Mouse (Mus musculus) liver, embryonic 14.5 days (tissue): Measurements from ENCODE around the gene Rhebl1. TPM values are rescaled to one million over a fixed set of nuclear protein-coding genes. Genes with fewer than 3 reads are reported as not detected.

Experiments
- ATAC-seq: fragments of 200-750 bp; cut with Nextera tagmentation; 2 replicates; pipeline ENCODE4 v1.8.0; 2017; ENCODE audit warnings: moderate number of reproducible peaks, mild to moderate bottlenecking, moderate library complexity; ENCODE audit not compliant: insufficient read depth
- DNase-seq, 3 experiments: peaks; one replicate each; pipeline ENCODE4 v3.0.0-alpha.2; 2012 to 2013; ENCODE audit warnings: low read depth in 3 of 3, low spot score in 3 of 3
- H3K27ac ChIP-seq: fragments of 300-500 bp; sonication (generic); 2 replicates; pipeline ENCODE4 v1.5.1; 2014; ENCODE audit warnings: moderate library complexity, mild to moderate bottlenecking, control low read depth, inconsistent platforms
- H3K27me3 ChIP-seq: fragments of 300-500 bp; sonication (generic); 2 replicates; pipeline ENCODE4 v1.6.1; 2014; ENCODE audit warnings: mild to moderate bottlenecking, low read length, moderate library complexity; ENCODE audit not compliant: control insufficient read depth, insufficient read depth
- H3K36me3 ChIP-seq: fragments of 300-500 bp; sonication (generic); replicated peaks from 2 replicates; pipeline ENCODE4 v1.6.1; 2014; ENCODE audit warnings: low read depth; ENCODE audit not compliant: control insufficient read depth, insufficient read depth
- H3K4me1 ChIP-seq, 2 experiments: fragments of 200-500 bp in 1 of 2; fragments of 300-500 bp in 1 of 2; sonication (generic) in 1 of 2; replicated peaks; 2 replicates each; pipeline ENCODE4 v1.6.1; 2012 to 2014; ENCODE audit warnings: antibody characterized with exemption in 1 of 2, inconsistent platforms in 1 of 2, low read length in 1 of 2; ENCODE audit not compliant: control insufficient read depth in 2 of 2, insufficient read depth in 2 of 2
- H3K4me2 ChIP-seq: fragments of 300-500 bp; sonication (generic); 2 replicates; pipeline ENCODE4 v1.6.1; 2014; ENCODE audit warnings: low read depth, mild to moderate bottlenecking, control low read depth, moderate library complexity
- H3K4me3 ChIP-seq, 2 experiments: fragments of 200-500 bp in 1 of 2; fragments of 300-500 bp in 1 of 2; sonication (generic) in 1 of 2; 2 replicates each; pipeline ENCODE4 v1.5.1; 2012 to 2014; ENCODE audit warnings: low read depth in 2 of 2, low read length in 2 of 2, mild to moderate bottlenecking in 2 of 2, control low read depth in 1 of 2, inconsistent platforms in 1 of 2, moderate library complexity in 1 of 2; ENCODE audit not compliant: insufficient read depth in 1 of 2
- H3K9ac ChIP-seq: fragments of 300-500 bp; sonication (generic); replicated peaks from 2 replicates; pipeline ENCODE4 v1.6.1; 2014; ENCODE audit warnings: mild to moderate bottlenecking, control low read depth, moderate library complexity
- H3K9me3 ChIP-seq: fragments of 300-500 bp; sonication (generic); 2 replicates; pipeline ENCODE4 v1.6.1; 2016; ENCODE audit warnings: low read length, mixed read lengths; ENCODE audit not compliant: control insufficient read depth
- CTCF ChIP-seq: IDR thresholded peaks from 2 replicates; pipeline ENCODE4 v1.5.1; 2016; ENCODE audit warnings: antibody characterized with exemption, low read depth, control low read depth
- EP300 ChIP-seq: IDR thresholded peaks from 2 replicates; pipeline ENCODE4 v1.6.1; 2016; ENCODE audit warnings: antibody characterized with exemption, low read depth
- WGBS: fragments of 180-500 bp; shearing (Covaris S2); extraction: QIAGEN DNeasy Blood & Tissue Kit; methylation state at CpG from one replicate; pipeline ENCODE4 v1.1.7; 2014; ENCODE audit not compliant: insufficient replicate concordance; 5-methylcytosine and 5-hydroxymethylcytosine counted together
- polyA plus RNA-seq, 2 experiments: library from polyadenylated mRNA; depleted of rRNA in 1 of 2; stranded (reverse) in 1 of 2; unstranded in 1 of 2; fragments of >200 nt; fragmentation: Nextera tagmentation in 1 of 2; extraction: Ambion mirVana in 1 of 2; gene quantifications; 2 replicates each; pipeline versions ENCODE4 v1.2.1 to v1.2.3; 2012 to 2014

Gene Rhebl1
- polyA plus RNA-seq, 2 experiments: 2.5 to 3.2 TPM

GRCm38 (mm10) chr15:98863451-98863958, 30.8 kb downstream of the Rhebl1 start:
- Histone ChIP-seq H3K9ac (no peak overlapping the region), H3K27ac (no peak overlapping the region), H3K36me3 (peaks cover 76% of the 10 kb centered on the region), H3K9me3 (no peaks in the 10 kb centered on the region), H3K27me3 (no peaks in the 10 kb centered on the region), H3K4me2 (no peak overlapping the region), H3K4me3 (no peak overlapping the region), H3K4me1 (peaks cover 10 to 14% of the 10 kb centered on the region in 2 experiments)
- 80% methylated on average over 12 of the region's 12 CpGs for WGBS
- no peak for DNase-seq
- ATAC-seq: no peak
- no peak for TF ChIP-seq CTCF
- no peak for TF ChIP-seq EP300

GRCm38 (mm10) chr15:98861701-98862410, 32.5 kb downstream of the Rhebl1 start:
- no peaks in the 10 kb centered on the region for H3K27me3 ChIP-seq
- no peaks in the 10 kb centered on the region for H3K9me3 ChIP-seq
- DNase-seq (no peak), ATAC-seq (no peak)
- WGBS: 85% methylated on average over 21 of the region's 21 CpGs
- no peak overlapping the region for H3K9ac ChIP-seq
- no peak overlapping the region for H3K4me2 ChIP-seq
- H3K4me3 ChIP-seq: no peak overlapping the region
- no peaks in the 10 kb centered on the region for H3K4me1 ChIP-seq
- no peak overlapping the region for H3K27ac ChIP-seq
- no peak for TF ChIP-seq EP300
- TF ChIP-seq CTCF: no peak
- peaks cover 93% of the 10 kb centered on the region for H3K36me3 ChIP-seq

GRCm38 (mm10) chr15:98860921-98861320, 33.4 kb downstream of the Rhebl1 start:
- no peak overlapping the region for H3K4me3 ChIP-seq
- peaks cover 94% of the 10 kb centered on the region for H3K36me3 ChIP-seq
- no peaks in the 10 kb centered on the region for H3K4me1 ChIP-seq
- DNase-seq: no peak
- H3K27me3 ChIP-seq: no peaks in the 10 kb centered on the region
- H3K27ac ChIP-seq: no peak overlapping the region
- TF ChIP-seq CTCF: no peak
- TF ChIP-seq EP300: no peak
- no peak for ATAC-seq
- H3K9me3 ChIP-seq: no peaks in the 10 kb centered on the region
- 91% methylated on average over 18 of the region's 18 CpGs for WGBS
- no peak overlapping the region for H3K4me2 ChIP-seq
- no peak overlapping the region for H3K9ac ChIP-seq

GRCm38 (mm10) chr15:98859319-98860043, 34.9 kb downstream of the Rhebl1 start:
- 75% methylated on average over 9 of the region's 9 CpGs for WGBS

GRCm38 (mm10) chr15:98854214-98854613, 40.1 kb downstream of the Rhebl1 start:
- H3K4me3 ChIP-seq: no peak overlapping the region
- WGBS: 86% methylated on average over 16 of the region's 16 CpGs
- no peaks in the 10 kb centered on the region for H3K4me1 ChIP-seq
- DNase-seq (no peak), ATAC-seq (no peak)
- no peak overlapping the region for H3K4me2 ChIP-seq
- no peak overlapping the region for H3K27ac ChIP-seq
- no peak overlapping the region for H3K9ac ChIP-seq
- peaks cover 91% of the 10 kb centered on the region for H3K36me3 ChIP-seq
- H3K27me3 ChIP-seq: no peaks in the 10 kb centered on the region
- no peak for TF ChIP-seq CTCF
- TF ChIP-seq EP300: no peak
- no peaks in the 10 kb centered on the region for H3K9me3 ChIP-seq

More at GRCm38 (mm10) chr15:98859319-98860043, 34.9 kb downstream of the Rhebl1 start:
- DNase-seq: no peak
- TF ChIP-seq CTCF (no peak), EP300 (no peak)
- H3K27me3 ChIP-seq: no peaks in the 10 kb centered on the region
- H3K27ac ChIP-seq: no peak overlapping the region
- H3K4me2 ChIP-seq: no peak overlapping the region
- H3K4me3 ChIP-seq: no peak overlapping the region
- H3K9me3 ChIP-seq: no peaks in the 10 kb centered on the region
- H3K4me1 ChIP-seq: no peaks in the 10 kb centered on the region
- H3K36me3 ChIP-seq: peaks cover 93% of the 10 kb centered on the region
- no peak overlapping the region for H3K9ac ChIP-seq
- ATAC-seq: no peak
